Mouse (Mus musculus) induced T-regulatory cell, adult 2 months (primary cell): ENCODE measurements at regions not wholly inside any gene's neighbourhood (a gene's known extent, or its start where the extent isn't known, plus 50 kb on each side); places are given as distances from the start of the nearest gene placed in this dataset.

ENCODE experiments used
- DNase-seq: peaks from one replicate; pipeline ENCODE4 v3.0.0-alpha.2; 2012; ENCODE audit warnings: low read depth

DNA sequence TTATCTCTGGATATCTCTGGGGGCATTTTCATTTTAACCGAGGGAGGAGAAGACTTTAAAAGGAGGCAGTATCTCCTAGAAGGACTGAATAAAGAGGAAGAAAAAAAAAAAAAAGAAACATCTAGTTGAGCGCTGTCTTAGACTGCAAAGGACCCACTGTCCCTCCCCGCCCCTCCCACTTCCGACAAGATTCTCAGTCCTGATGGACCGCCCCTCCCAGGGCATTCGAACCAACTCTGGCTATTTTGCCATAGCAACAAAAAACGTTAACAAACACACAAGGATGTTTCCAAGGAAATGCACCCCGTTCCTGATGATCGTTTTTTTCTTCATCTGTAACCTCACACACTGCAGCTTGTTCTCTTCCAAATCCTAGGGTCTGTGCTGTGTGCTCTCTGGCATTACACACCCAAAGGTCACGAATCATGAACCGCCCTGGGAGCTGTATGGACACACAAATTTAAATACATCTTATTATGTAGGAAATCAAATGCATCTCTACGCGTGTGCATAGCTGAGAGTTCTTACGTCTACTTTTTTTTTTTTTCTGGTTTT, 75.8 kb downstream of the Rnd3 start:
- DNase-seq: no peak

DNA sequence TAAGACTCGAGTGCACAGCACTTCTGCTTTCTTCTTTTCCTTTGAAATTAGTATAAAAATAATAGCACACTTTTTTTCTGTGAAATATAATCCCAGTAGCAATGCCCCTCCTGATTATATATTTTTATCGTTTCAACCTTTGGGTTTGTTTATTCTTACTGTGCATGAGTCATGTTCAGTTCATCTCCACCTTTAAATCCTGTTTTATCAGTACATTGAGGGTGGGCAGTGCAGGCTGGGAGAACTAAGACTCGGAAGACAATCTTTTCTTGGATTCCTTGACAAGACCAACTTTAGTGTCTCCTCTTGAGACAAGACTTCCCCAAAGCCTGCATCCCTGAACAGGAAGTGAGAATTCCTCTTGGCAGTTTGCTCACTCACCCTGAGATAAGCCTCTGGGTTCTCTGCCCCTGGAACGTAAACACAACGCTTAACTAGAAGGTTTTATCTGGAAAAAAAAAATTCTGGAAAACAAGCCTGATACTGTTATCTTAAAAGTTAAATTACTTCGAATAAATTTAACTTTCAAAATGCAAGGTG, 76.5 kb downstream of the Rnd3 start:
- no peak for DNase-seq

DNA sequence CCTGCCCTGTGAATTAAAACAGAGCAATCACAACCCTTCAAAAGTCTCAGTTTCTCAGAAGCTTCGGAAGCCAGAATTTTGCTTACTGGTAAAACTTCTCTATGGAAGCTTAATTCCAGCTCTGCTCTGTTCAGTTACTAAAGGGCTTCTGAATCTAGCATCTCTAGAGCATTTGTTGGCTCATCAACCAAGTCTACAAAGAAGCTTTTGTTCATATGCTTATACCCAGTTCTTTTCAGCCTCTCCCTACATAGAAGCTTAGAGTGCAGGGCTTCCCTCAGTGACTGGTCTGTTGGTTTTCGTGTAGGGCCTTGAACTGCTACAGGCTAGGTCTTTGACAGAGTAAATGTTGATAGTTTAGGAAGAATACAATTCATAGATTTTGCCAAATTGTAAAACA, 78.0 kb downstream of the Rnd3 start:
- DNase-seq: no peak

- no peak for DNase-seq
These were observed 82.5 kb downstream of the Rnd3 start for GRCm38 (mm10) chr2:51066423-51066831.

GRCm38 (mm10) chr2:51065821-51066220, 83.1 kb downstream of the Rnd3 start:
- no peak for DNase-seq

DNA sequence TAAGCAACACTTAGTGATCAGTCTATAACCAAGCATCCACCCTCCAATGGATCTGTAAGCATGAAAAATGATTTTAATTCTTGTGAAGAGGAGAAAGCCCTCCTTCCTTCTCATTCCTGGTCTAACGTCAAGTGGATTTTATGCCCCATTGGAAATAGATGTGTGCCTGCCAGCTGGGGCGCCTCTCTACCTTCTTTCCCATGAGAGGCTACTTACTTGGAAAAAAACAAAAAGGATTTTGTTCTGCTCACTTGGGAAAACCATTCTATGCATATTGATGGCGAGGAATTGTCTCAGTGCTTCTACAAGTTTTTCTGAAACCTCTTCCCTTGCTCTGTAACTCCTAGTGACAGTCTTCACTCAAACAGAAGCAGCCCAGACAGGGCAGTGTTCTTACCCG, 84.1 kb downstream of the Rnd3 start:
- DNase-seq: no peak

- no peak for DNase-seq
These were observed 86.9 kb downstream of the Rnd3 start for GRCm38 (mm10) chr2:51062049-51062448.

- no peak for DNase-seq
These were observed 90.8 kb downstream of the Rnd3 start for GRCm38 (mm10) chr2:51058158-51058557.

- no peak for DNase-seq
These were observed 92.7 kb downstream of the Rnd3 start for GRCm38 (mm10) chr2:51056141-51056731.

- no peak for DNase-seq
These were observed 93.6 kb downstream of the Rnd3 start for GRCm38 (mm10) chr2:51055339-51055738.

GRCm38 (mm10) chr2:51049834-51050170, 99.1 kb downstream of the Rnd3 start:
- DNase-seq: no peak

- no peak for DNase-seq
These were observed 99.6 kb downstream of the Rnd3 start for GRCm38 (mm10) chr2:51049101-51049833.

- no peak for DNase-seq
These were observed 101.4 kb downstream of the Rnd3 start for GRCm38 (mm10) chr2:51047520-51047919.

- no peak for DNase-seq
These were observed 103.3 kb downstream of the Rnd3 start for GRCm38 (mm10) chr2:51045626-51046025.

- DNase-seq: no peak
These were observed 107.8 kb downstream of the Rnd3 start for GRCm38 (mm10) chr2:51041101-51041500.

GRCm38 (mm10) chr2:51038685-51039084, 110.2 kb downstream of the Rnd3 start:
- DNase-seq: no peak

GRCm38 (mm10) chr2:51036995-51037394, 111.9 kb downstream of the Rnd3 start:
- DNase-seq: no peak

DNA sequence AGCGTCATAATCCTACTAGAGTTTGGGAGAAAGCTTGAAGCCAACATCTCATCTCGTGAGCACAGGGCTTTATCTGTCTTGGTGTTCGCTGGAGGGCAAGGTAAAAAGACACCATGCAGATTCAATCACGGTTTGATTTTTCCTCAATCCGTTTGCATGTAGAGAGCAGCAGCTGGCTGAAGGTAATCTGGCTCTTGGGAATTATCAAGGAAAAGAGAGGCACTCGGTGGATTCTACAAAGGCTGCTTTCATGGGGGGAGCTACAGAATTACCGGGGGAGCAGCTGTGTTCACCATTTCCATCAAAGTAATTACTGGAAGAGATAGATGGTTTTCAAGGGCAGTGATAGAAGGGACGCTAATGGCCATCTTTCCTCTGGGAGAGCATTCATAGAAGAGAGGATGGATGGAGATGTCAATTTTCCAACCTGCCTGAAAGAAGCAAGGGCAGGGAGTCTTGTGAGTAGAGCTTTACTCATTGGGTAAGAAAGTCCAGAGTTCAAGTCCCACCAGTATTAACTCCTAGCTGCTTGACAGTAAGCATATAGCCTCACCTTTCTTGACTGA, 112.6 kb downstream of the Rnd3 start:
- no peak for DNase-seq

GRCm38 (mm10) chr2:51033881-51034280, 115.0 kb downstream of the Rnd3 start:
- DNase-seq: no peak

- no peak for DNase-seq
These were observed 126.4 kb downstream of the Rnd3 start for GRCm38 (mm10) chr2:51022479-51022878.

DNA sequence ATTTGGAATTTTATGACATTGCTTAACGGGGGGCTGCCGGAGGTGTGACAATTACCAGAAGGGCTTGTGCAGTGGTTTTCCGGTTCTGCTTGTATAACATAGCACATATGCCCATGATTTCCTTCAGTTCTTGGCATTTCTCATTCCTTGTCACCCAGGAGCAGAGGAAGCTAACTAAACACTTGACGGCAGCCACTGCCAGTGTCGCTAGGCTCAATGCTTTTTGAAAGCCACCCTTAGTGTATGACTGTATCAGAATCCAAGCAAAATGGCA, 132.8 kb downstream of the Rnd3 start:
- no peak for DNase-seq

DNA sequence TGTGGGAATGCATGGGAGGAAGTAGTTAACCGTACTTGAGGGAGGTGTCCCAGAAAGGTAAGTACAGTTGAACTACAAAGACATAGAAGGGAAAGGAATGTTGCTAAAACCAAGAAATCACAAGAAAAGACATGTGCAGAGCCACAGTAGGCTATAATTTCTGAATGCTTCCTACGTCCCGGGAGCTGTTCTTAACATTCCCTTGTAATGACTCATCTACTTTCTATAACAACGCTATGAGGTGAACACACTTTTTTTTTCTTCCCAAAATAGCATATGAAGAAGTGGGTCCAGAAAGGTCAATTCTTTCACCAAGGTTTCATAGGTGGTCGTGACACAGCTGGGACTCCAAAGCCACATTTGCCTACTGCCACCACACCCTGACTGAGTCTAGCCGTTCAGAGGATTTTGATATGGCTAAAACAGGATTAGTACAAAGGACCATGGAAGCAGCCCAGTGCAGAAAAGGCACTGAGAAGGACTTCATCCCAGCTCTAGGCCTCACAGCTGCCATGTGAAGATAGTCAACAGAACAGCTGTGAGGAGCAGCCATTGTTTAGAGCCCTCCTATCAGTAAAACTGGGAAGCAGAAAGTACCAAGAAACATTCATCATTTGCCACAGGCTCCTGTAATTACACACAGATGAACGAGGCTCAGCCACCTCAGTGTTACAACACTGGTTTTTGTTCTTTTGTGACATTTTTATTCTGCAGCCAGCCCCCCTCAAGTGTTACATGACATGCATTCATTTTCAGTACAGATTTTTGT, 133.4 kb downstream of the Rnd3 start:
- DNase-seq: no peak

GRCm38 (mm10) chr2:51014232-51014631, 134.7 kb downstream of the Rnd3 start:
- no peak for DNase-seq
